Mouse (Mus musculus) forebrain, embryonic 16.5 days (tissue): Measurements from ENCODE around the gene Rasa4. TPM values are rescaled to one million over a fixed set of nuclear protein-coding genes. Genes with fewer than 3 reads are reported as not detected.

Experiments
- ATAC-seq: fragments of 200-750 bp; cut with Nextera tagmentation; 2 replicates; pipeline ENCODE4 v1.8.0; 2017; ENCODE audit warnings: mild to moderate bottlenecking, moderate library complexity
- H3K27ac ChIP-seq: fragments of 300-500 bp; sonication (generic); 2 replicates; pipeline ENCODE4 v1.5.1; 2014; ENCODE audit warnings: low read length, control low read depth
- H3K27me3 ChIP-seq: fragments of 300-500 bp; sonication (generic); replicated peaks from 2 replicates; pipeline ENCODE4 v1.6.1; 2014; ENCODE audit warnings: low read length; ENCODE audit not compliant: control insufficient read depth, insufficient read depth
- H3K36me3 ChIP-seq: fragments of 300-500 bp; sonication (generic); 2 replicates; pipeline ENCODE4 v1.6.1; 2014; ENCODE audit not compliant: control insufficient read depth, insufficient read depth
- H3K4me1 ChIP-seq: fragments of 300-500 bp; sonication (generic); replicated peaks from 2 replicates; pipeline ENCODE4 v1.6.1; 2014; ENCODE audit warnings: low read length; ENCODE audit not compliant: control insufficient read depth, insufficient read depth
- H3K4me2 ChIP-seq: fragments of 300-500 bp; sonication (generic); 2 replicates; pipeline ENCODE4 v1.6.1; 2014; ENCODE audit warnings: mild to moderate bottlenecking, low read length, control low read depth
- H3K4me3 ChIP-seq: fragments of 300-500 bp; sonication (generic); replicated peaks from 2 replicates; pipeline ENCODE4 v1.5.1; 2014; ENCODE audit warnings: mild to moderate bottlenecking, low read length, control low read depth
- H3K9ac ChIP-seq: fragments of 300-500 bp; sonication (generic); replicated peaks from 2 replicates; pipeline ENCODE4 v1.6.1; 2014; ENCODE audit warnings: low read depth, low read length, control low read depth
- H3K9me3 ChIP-seq: fragments of 300-500 bp; sonication (generic); 2 replicates; pipeline ENCODE4 v1.6.1; 2016; ENCODE audit warnings: low read length; ENCODE audit not compliant: control insufficient read depth
- WGBS: fragments of 180-500 bp; shearing (Covaris S2); extraction: QIAGEN DNeasy Blood & Tissue Kit; methylation state at CpG from one replicate; pipeline ENCODE4 v1.1.7; 2014; 5-methylcytosine and 5-hydroxymethylcytosine counted together
- polyA plus RNA-seq: library from polyadenylated mRNA; unstranded; fragments of >200 nt; fragmentation: Nextera tagmentation; extraction: Ambion mirVana; gene quantifications from 2 replicates; pipeline ENCODE4 v1.2.1, GENCODE M21; 2015

Rasa4 gene
- 5.9 and 9.1 TPM in 2 replicates for polyA plus RNA-seq

DNA sequence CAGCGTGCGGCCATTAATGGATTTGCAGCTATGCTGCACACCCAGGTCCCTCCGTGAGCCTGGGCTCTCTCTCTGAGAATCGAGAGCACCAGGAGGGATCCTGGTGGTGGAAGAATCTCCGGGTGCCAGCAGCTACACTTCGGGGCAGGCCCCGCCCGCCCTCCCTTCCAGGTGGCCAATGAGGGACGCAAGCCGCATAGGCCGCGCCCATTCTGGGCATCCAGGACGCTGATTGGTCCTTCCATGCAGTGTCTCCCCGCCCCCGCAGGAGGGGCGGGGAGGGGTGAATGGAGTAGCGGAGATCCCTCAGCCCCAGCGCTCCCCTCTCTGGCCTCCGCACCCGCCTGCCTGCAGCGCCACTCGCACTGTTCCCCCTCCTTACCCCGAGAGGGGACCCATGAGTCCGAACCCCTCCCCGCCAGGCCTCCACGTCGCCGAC, at the start of gene Rasa4:
Gene Rasa4, plus strand, starts transcription at position 248 of the 439 bp plus-strand sequence.
- Histone ChIP-seq H3K9me3 (no peaks in the 10 kb centered on the region), H3K27ac (no peak within 1 kb of the TSS), H3K4me2 (peak within 1 kb of the TSS; percentile 89), H3K27me3 (peaks cover 5% of the 10 kb centered on the region; the same call in 1 of the 2 replicates), H3K4me3 (peak within 1 kb of the TSS; percentile 61), H3K4me1 (peaks cover 19% of the 10 kb centered on the region), H3K9ac (peak within 1 kb of the TSS; percentile 64), H3K36me3 (no peaks in the 10 kb centered on the region)
- ATAC-seq: peak; percentile 99
- WGBS: 0% methylated on average over 23 of the region's 28 CpGs

DNA sequence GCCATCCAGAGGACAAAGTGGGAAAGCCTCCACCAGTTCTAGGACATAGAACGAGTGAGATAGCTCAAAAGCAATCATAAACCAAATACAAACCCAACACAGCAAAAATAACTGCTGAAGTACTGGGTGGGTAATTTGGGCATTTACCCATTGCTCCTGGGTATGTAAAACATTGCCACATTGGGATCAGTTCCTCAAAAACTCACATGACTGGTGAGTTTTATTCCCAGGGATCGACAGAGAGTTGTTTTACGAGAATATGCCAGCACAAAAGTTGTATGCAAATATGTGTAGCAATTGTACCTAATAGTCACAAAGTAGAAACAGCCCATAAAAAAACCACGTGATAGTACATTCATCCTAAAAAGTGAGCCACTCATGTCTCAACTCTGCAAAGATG, 48.8 kb upstream of the Rasa4 start:
- Histone ChIP-seq H3K9me3 (no peaks in the 10 kb centered on the region), H3K9ac (no peak overlapping the region), H3K27me3 (no peaks in the 10 kb centered on the region), H3K4me1 (no peaks in the 10 kb centered on the region), H3K4me3 (no peak overlapping the region), H3K27ac (no peak overlapping the region), H3K36me3 (peaks cover 3% of the 10 kb centered on the region; the same call in 1 of the 2 replicates), H3K4me2 (no peak overlapping the region)
- 83% methylated on average over 4 of the region's 4 CpGs for WGBS
- ATAC-seq: no peak

DNA sequence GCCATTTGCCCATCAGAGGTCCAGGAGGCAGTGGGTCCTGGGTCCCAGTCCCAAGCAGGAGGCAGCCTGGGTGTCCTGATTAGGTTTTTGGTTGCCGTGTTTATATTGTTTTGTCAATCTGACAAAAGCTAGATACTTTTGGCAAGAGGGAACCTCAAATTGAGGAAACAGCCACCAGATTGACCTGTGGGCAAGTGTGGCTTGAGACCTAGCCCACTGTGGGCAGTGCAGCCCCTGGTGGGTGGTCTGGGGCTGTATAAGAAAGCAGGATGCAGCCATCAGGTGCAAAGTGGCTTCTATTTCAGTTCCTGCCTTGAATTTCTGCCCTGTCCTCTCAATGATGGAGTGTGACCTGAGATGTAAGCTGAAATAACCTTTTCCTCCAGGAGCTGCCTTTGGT, 48.4 kb upstream of the Rasa4 start:
- no peaks in the 10 kb centered on the region for H3K4me1 ChIP-seq
- 100% methylated on average over 1 of the region's 1 CpGs for WGBS
- no peak for ATAC-seq
- H3K9me3 ChIP-seq: no peaks in the 10 kb centered on the region
- no peak overlapping the region for H3K9ac ChIP-seq
- H3K27me3 ChIP-seq: no peaks in the 10 kb centered on the region
- no peak overlapping the region for H3K4me2 ChIP-seq
- no peak overlapping the region for H3K4me3 ChIP-seq
- H3K36me3 ChIP-seq: peaks cover 3% of the 10 kb centered on the region; the same call in 1 of the 2 replicates
- H3K27ac ChIP-seq: no peak overlapping the region

DNA sequence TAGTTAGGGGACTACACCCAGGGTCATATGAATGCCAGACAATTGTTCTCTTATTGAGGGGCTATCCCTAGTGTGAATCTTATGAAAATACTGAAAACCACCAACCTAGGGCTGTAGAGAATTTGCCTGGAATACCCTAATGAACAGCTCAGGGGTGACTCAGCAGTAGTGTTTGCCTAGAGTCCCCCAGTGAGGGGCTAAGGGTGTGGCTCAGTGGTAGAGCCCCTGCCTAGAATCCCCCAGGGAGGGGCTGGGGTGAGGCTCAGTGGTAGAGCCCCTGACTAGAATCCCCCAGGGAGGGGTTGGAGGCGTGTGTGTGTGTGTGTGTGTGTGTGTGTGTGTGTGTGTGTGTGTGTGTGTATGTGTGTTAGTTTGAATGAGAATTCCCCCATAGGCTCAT, 47.0 kb upstream of the Rasa4 start:
- WGBS: 100% methylated on average over 1 of the region's 1 CpGs
- Histone ChIP-seq H3K4me3 (no peak overlapping the region), H3K4me1 (no peaks in the 10 kb centered on the region), H3K9me3 (no peaks in the 10 kb centered on the region), H3K27me3 (no peaks in the 10 kb centered on the region), H3K36me3 (peaks cover 3% of the 10 kb centered on the region; the same call in 1 of the 2 replicates), H3K4me2 (no peak overlapping the region), H3K27ac (no peak overlapping the region), H3K9ac (no peak overlapping the region)
- no peak for ATAC-seq

DNA sequence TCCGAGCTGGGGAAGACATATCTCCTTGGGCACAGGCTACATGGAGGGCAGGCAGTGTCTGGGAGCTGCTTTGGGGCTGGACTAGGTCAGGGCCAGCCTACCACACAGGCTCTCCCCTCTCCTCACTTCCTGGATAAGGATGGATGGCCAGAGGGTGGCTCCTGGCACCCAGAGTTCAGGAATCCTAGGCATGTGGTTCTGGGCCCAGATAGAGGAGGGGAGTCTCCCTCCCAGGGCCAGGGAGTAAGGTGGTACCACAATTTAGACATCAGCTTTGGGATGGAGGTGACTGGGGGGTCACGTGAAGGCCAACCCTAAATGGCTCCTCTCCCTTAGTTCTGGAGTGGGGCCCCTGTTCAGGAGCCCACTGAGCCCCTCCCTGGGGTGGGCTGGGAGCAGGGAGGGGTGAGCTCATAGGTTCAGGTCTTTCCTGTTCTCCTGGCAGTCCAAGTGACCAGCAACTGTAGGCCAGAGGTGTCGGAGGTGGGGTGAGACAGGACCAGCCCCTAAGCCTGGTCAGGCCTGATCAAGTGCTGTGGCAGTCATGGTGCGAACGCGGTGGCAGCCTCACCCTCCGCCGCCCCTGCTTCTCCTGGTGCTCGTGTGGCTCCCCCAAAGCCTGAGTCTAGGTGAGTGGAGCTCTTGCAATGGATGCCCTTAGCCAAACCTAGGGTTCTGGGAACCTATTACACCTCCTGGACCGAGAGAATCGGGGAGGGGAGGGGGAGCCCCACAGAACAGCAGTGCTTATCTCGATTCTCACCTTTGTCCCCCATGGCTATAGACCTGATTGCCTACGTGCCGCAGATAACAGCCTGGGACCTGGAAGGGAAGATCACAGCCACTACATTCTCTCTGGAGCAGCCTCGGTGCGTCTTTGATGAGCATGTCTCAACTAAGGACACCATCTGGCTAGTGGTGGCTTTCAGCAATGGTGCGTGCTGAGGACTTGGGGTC, 45.2 kb upstream of the Rasa4 start, which contains the start of gene Upk3b:
Gene Upk3b, plus strand, starts transcription at position 239 of the 957 bp plus-strand sequence.
- no peak within 1 kb of the TSS for H3K27ac ChIP-seq
- WGBS: 90% methylated on average over 17 of the region's 17 CpGs
- no peak for ATAC-seq
- no peaks in the 10 kb centered on the region for H3K27me3 ChIP-seq
- H3K4me1 ChIP-seq: no peaks in the 10 kb centered on the region
- no peaks in the 10 kb centered on the region for H3K36me3 ChIP-seq
- H3K4me3 ChIP-seq: no peak within 1 kb of the TSS
- no peaks in the 10 kb centered on the region for H3K9me3 ChIP-seq
- H3K9ac ChIP-seq: no peak within 1 kb of the TSS
- no peak within 1 kb of the TSS for H3K4me2 ChIP-seq

DNA sequence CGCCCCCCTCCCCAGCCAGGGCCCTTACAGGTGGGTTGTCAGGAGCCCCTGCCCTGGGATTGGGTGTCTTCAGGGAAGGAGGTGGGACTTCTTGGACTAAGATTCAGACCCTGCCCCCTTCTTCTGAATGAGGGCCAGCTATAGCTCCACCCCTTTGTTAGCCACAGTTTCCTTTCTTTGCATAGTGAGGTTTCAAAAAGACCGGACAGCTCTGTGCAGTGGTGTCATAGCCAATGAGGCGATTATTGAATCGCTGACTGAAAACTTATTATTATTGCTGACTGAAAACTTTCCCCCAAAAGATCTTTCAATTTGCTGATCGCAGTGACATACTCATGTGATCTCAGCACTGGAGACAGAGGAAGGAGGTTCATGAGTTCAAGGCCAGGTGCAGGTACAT, 43.5 kb upstream of the Rasa4 start:
- Histone ChIP-seq H3K9ac (no peak overlapping the region), H3K27me3 (no peaks in the 10 kb centered on the region), H3K4me3 (no peak overlapping the region), H3K9me3 (no peaks in the 10 kb centered on the region), H3K4me2 (no peak overlapping the region), H3K36me3 (no peaks in the 10 kb centered on the region), H3K27ac (no peak overlapping the region), H3K4me1 (no peaks in the 10 kb centered on the region)
- ATAC-seq: no peak
- WGBS: 32% methylated on average over 5 of the region's 5 CpGs

DNA sequence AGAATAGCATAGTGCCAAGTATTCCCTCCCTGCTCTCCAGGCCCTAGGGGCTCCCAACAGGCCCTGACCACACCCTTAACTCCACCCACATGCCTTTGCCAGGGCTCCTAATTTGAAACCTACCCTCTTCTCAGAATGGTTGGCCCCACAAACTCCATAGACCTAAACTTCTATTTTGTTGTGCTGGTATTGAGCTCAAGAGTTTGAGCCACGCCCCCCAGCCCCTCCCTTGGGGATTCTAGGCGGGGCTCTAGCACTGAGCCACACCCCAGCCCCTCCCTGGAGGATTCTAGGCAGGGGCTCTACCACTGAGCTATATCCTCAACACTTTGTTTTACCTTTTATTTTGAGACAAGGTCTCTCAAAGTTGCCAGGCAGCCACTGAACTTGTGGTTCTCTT, 42.5 kb upstream of the Rasa4 start:
- WGBS: 28% methylated on average over 2 of the region's 2 CpGs
- Histone ChIP-seq H3K4me3 (no peak overlapping the region), H3K27ac (no peak overlapping the region), H3K9ac (no peak overlapping the region), H3K36me3 (no peaks in the 10 kb centered on the region), H3K4me1 (no peaks in the 10 kb centered on the region), H3K9me3 (no peaks in the 10 kb centered on the region), H3K27me3 (no peaks in the 10 kb centered on the region), H3K4me2 (no peak overlapping the region)
- ATAC-seq: no peak

DNA sequence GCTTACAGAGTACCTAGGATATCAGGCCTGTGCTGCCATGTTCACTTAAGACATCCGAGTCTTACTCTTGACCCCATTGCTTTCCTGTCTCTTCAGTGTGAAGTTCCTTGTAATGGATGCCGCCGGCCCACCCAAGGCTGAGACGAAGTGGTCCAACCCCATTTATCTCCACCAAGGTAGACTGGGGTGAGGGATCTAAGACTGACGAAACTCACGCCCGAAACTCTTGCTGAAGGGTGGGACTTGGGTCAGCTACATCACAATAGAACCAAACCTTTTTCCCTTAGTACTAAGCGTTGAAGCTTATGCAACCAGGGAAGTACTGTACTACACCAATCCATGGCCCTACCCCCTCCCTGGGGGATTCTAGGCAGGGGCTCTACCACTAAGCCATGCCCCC, 42.0 kb upstream of the Rasa4 start:
- Histone ChIP-seq H3K4me1 (no peaks in the 10 kb centered on the region), H3K36me3 (no peaks in the 10 kb centered on the region), H3K9ac (no peak overlapping the region), H3K4me3 (no peak overlapping the region), H3K9me3 (no peaks in the 10 kb centered on the region), H3K27ac (no peak overlapping the region), H3K27me3 (no peaks in the 10 kb centered on the region), H3K4me2 (no peak overlapping the region)
- 94% methylated on average over 8 of the region's 8 CpGs for WGBS
- ATAC-seq: no peak

DNA sequence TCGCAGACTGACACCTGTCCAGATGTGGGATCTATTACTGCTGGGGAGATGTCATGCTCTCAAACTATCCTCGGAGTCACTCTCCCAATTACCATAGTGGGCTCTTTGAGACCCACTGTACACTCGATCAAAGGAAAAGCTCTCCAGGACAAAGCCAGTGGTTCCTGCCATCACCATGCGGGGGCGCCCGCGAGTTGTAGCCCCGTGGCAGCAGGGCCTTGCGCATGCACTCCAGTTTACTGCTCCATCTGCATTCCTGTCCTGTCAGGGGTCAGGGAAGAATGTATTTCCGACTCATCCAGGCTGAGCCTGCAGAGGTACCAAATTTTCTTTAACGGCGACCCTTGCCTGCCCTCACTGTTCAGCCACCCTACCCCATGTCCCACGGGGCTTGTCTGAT, 38.9 kb upstream of the Rasa4 start:
- H3K9me3 ChIP-seq: no peaks in the 10 kb centered on the region
- ATAC-seq: no peak
- no peaks in the 10 kb centered on the region for H3K36me3 ChIP-seq
- no peaks in the 10 kb centered on the region for H3K27me3 ChIP-seq
- no peak overlapping the region for H3K9ac ChIP-seq
- H3K4me3 ChIP-seq: no peak overlapping the region
- no peaks in the 10 kb centered on the region for H3K4me1 ChIP-seq
- no peak overlapping the region for H3K4me2 ChIP-seq
- no peak overlapping the region for H3K27ac ChIP-seq
- WGBS: 73% methylated on average over 13 of the region's 13 CpGs
